Mouse (Mus musculus): ENCODE data around the gene Ank3. TPM values are rescaled to one million over a fixed set of nuclear protein-coding genes. Genes with fewer than 3 reads are reported as not detected.

Ank3 gene
- polyA plus RNA-seq, 1 experiment = not detected

GRCm38 (mm10) chr10:69585271-69585670, 186.7 kb downstream of the Ank3 start:
- TF ChIP-seq GATA1 (IDR thresholded peaks at IDR 0.05; ENCODE audit: low read length) = no peak

GRCm38 (mm10) chr10:69594186-69595131, 195.9 kb downstream of the Ank3 start:
- no peak for TF ChIP-seq GATA1 (IDR thresholded peaks at IDR 0.05; ENCODE audit: low read length)

GRCm38 (mm10) chr10:69595487-69595886, 196.9 kb downstream of the Ank3 start:
- no peak for TF ChIP-seq GATA1 (IDR thresholded peaks at IDR 0.05; ENCODE audit: low read length)

- TF ChIP-seq GATA1 (IDR thresholded peaks at IDR 0.05; ENCODE audit: low read length) = no peak
Observed at GRCm38 (mm10) chr10:69601471-69601870, 202.9 kb downstream of the Ank3 start.

GRCm38 (mm10) chr10:69602711-69603110, 204.1 kb downstream of the Ank3 start:
- no peak for TF ChIP-seq GATA1 (IDR thresholded peaks at IDR 0.05; ENCODE audit: low read length)

GRCm38 (mm10) chr10:69604609-69605008, 206.0 kb downstream of the Ank3 start:
- TF ChIP-seq GATA1 (IDR thresholded peaks at IDR 0.05; ENCODE audit: low read length) = no peak

GRCm38 (mm10) chr10:69605211-69605610, 206.6 kb downstream of the Ank3 start:
- TF ChIP-seq GATA1 (IDR thresholded peaks at IDR 0.05; ENCODE audit: low read length) = no peak

- TF ChIP-seq GATA1 (IDR thresholded peaks at IDR 0.05; ENCODE audit: low read length) = no peak
Observed at GRCm38 (mm10) chr10:69607611-69608119, 209.1 kb downstream of the Ank3 start.

- no peak for TF ChIP-seq GATA1 (IDR thresholded peaks at IDR 0.05; ENCODE audit: low read length)
Observed at GRCm38 (mm10) chr10:69611314-69611713, 212.7 kb downstream of the Ank3 start.

GRCm38 (mm10) chr10:69611839-69612340, 213.3 kb downstream of the Ank3 start:
- TF ChIP-seq GATA1 (IDR thresholded peaks at IDR 0.05; ENCODE audit: low read length) = no peak

GRCm38 (mm10) chr10:69616953-69617352, 218.4 kb downstream of the Ank3 start:
- no peak for TF ChIP-seq GATA1 (IDR thresholded peaks at IDR 0.05; ENCODE audit: low read length)

GRCm38 (mm10) chr10:69617537-69618112, 219.1 kb downstream of the Ank3 start:
- no peak for TF ChIP-seq GATA1 (IDR thresholded peaks at IDR 0.05; ENCODE audit: low read length)

GRCm38 (mm10) chr10:69620692-69621382, 222.3 kb downstream of the Ank3 start:
- no peak for TF ChIP-seq GATA1 (IDR thresholded peaks at IDR 0.05; ENCODE audit: low read length)

GRCm38 (mm10) chr10:69627767-69628166, 229.2 kb downstream of the Ank3 start:
- TF ChIP-seq GATA1 (IDR thresholded peaks at IDR 0.05; ENCODE audit: low read length) = no peak

- TF ChIP-seq GATA1 (IDR thresholded peaks at IDR 0.05; ENCODE audit: low read length) = no peak
Observed at GRCm38 (mm10) chr10:69628743-69629142, 230.2 kb downstream of the Ank3 start.

Measured in G1E-ER4 (cell line).